21 mouse cellular contexts compared by ENCODE assay signal in the genomic region with DNA sequence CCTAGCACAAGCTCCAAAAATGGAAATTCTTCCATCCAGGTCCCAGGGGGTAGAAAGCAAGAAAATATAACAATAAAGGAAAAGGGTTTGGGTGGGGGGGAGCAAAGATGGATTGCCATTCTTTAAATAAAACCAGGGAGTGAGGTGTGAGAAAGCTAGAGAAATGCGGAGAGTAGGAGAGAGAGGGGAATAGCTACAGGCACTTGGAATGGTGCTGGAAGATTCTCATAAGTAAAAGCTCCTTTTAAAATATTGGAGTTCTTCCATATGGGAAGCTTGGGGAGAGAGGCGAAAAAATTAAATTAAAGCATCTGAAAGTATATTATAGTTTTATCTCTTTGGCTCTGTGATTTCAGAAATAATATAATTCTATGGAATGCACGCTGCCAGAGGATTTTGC.
A peak's percentile ranks its signal among the peaks of the same experiment; 100 is the strongest.
DNase-seq lines count a peak whose midpoint lies in the region; ATAC-seq lines count a peak whose summit lies in the region.
"Had no signal": no experiment of that assay in that cellular context is flagged by ENCODE, and none has a peak within 500 bp of the region (broad histone marks: within the 10 kb centered on the region; RNA-seq: fewer than 3 reads in every experiment).

No protein-coding gene starts in this region.

- peak overlapping the region; percentile 55 for H3K27ac ChIP-seq in forebrain, embryonic 16.5 days (ENCODE audit: low read length)
- H3K27ac ChIP-seq in forebrain, embryonic 14.5 days (ENCODE audit: low read depth, low read length), result no peak overlapping the region
- H3K27ac ChIP-seq in kidney, embryonic 15.5 days, result no peak overlapping the region
- H3K27ac ChIP-seq: embryonic facial prominence, embryonic 13.5 days; embryonic facial prominence, embryonic 15.5 days; forebrain, embryonic 13.5 days had no signal

- no peak overlapping the region for H3K4me3 ChIP-seq in forebrain, embryonic 16.5 days (replicated peaks; ENCODE audit: low read length)
- H3K4me3 ChIP-seq in forebrain, embryonic 14.5 days (ENCODE audit: low read depth, low read length), result no peak overlapping the region
- H3K4me3 ChIP-seq in kidney, embryonic 15.5 days (replicated peaks), result no peak overlapping the region
- H3K4me3 ChIP-seq: embryonic facial prominence, embryonic 13.5 days; embryonic facial prominence, embryonic 15.5 days; forebrain, embryonic 13.5 days had no signal

- ATAC-seq in forebrain, embryonic 16.5 days, result no peak
- no peak for ATAC-seq in forebrain, embryonic 14.5 days
- ATAC-seq in frontal cortex, adult (ENCODE audit: low TSS enrichment), result peak; percentile 32; the same call in 1 of the 2 replicates
- no peak for ATAC-seq in kidney, embryonic 15.5 days (replicated peaks; ENCODE audit: low FRiP score)
- ATAC-seq: forebrain, embryonic 13.5 days had no signal

- H3K9ac ChIP-seq in forebrain, embryonic 16.5 days (replicated peaks; ENCODE audit: low read depth, low read length), result no peak overlapping the region
- H3K9ac ChIP-seq in forebrain, embryonic 14.5 days (ENCODE audit: low read length), result no peak overlapping the region
- no peak overlapping the region for H3K9ac ChIP-seq in kidney, embryonic 15.5 days
- H3K9ac ChIP-seq: embryonic facial prominence, embryonic 13.5 days; embryonic facial prominence, embryonic 15.5 days; forebrain, embryonic 13.5 days had no signal

- WGBS in forebrain, embryonic 16.5 days, result 71% methylated on average over 3 of the region's 3 CpGs
- WGBS in forebrain, embryonic 14.5 days, result 95% methylated on average over 3 of the region's 3 CpGs
- 86% methylated on average over 3 of the region's 3 CpGs for WGBS in kidney, embryonic 15.5 days

- DNase-seq in forebrain, embryonic 14.5 days (ENCODE audit: low spot score), result no peak
- DNase-seq in frontal cortex, postnatal 14 days (ENCODE audit: low spot score in 2 of 2), result no peak
- DNase-seq in brain, adult 2 months (ENCODE audit: low read depth, low spot score), result peak; percentile 57
- peak; percentile 32 for DNase-seq in brain, embryonic 18.5 days (ENCODE audit: low read depth, low spot score)
- DNase-seq in right cerebral cortex, postnatal 25 days, result no peak
- DNase-seq: adrenal gland, adult 2 months; adrenal gland, postnatal 10 days; adrenal gland, postnatal 25 days; cerebellum, adult 11 months; cerebellum, adult 18-20 months; cerebellum, adult 8-10 months; cerebellum, adult 9-11 months; cerebellum, postnatal 14 days; cerebellum, postnatal 36 days; embryo, embryonic 11 days had no signal

- H3K36me3 ChIP-seq in forebrain, embryonic 16.5 days (ENCODE audit: control insufficient read depth, insufficient read depth), result no peaks in the 10 kb centered on the region
- no peaks in the 10 kb centered on the region for H3K36me3 ChIP-seq in forebrain, embryonic 14.5 days (ENCODE audit: control insufficient read depth, insufficient read depth, low read length)
- no peaks in the 10 kb centered on the region for H3K36me3 ChIP-seq in kidney, embryonic 15.5 days
- H3K36me3 ChIP-seq: embryonic facial prominence, embryonic 13.5 days; embryonic facial prominence, embryonic 15.5 days had no signal

- H3K4me1 ChIP-seq in forebrain, embryonic 16.5 days (replicated peaks; ENCODE audit: control insufficient read depth, insufficient read depth, low read length), result 0 out of 2 replicates have a peak, but pooled peaks cover 4% of the 10 kb centered on the region
- H3K4me1 ChIP-seq in forebrain, embryonic 14.5 days (ENCODE audit: control insufficient read depth, insufficient read depth, low read length), result no peaks in the 10 kb centered on the region
- H3K4me1 ChIP-seq in kidney, embryonic 15.5 days, result no peaks in the 10 kb centered on the region
- H3K4me1 ChIP-seq: embryonic facial prominence, embryonic 13.5 days; embryonic facial prominence, embryonic 15.5 days; forebrain, embryonic 13.5 days had no signal

- H3K9me3 ChIP-seq in forebrain, embryonic 16.5 days (ENCODE audit: control insufficient read depth, low read length), result no peaks in the 10 kb centered on the region
- no peaks in the 10 kb centered on the region for H3K9me3 ChIP-seq in forebrain, embryonic 14.5 days (replicated peaks; ENCODE audit: control insufficient read depth, low read length)
- H3K9me3 ChIP-seq in kidney, embryonic 15.5 days (replicated peaks), result no peaks in the 10 kb centered on the region
- H3K9me3 ChIP-seq: embryonic facial prominence, embryonic 13.5 days; embryonic facial prominence, embryonic 15.5 days; forebrain, embryonic 13.5 days had no signal

- H3K4me2 ChIP-seq in forebrain, embryonic 16.5 days (ENCODE audit: low read length), result no peak overlapping the region
- no peak overlapping the region for H3K4me2 ChIP-seq in forebrain, embryonic 14.5 days (ENCODE audit: low read length)
- no peak overlapping the region for H3K4me2 ChIP-seq in kidney, embryonic 15.5 days
- H3K4me2 ChIP-seq: embryonic facial prominence, embryonic 13.5 days; embryonic facial prominence, embryonic 15.5 days; forebrain, embryonic 13.5 days had no signal

- H3K27me3 ChIP-seq in forebrain, embryonic 16.5 days (replicated peaks; ENCODE audit: control insufficient read depth, insufficient read depth, low read length), result no peaks in the 10 kb centered on the region
- H3K27me3 ChIP-seq in forebrain, embryonic 14.5 days (replicated peaks; ENCODE audit: control insufficient read depth, insufficient read depth, low read length), result no peaks in the 10 kb centered on the region
- H3K27me3 ChIP-seq in kidney, embryonic 15.5 days, result no peaks in the 10 kb centered on the region
- H3K27me3 ChIP-seq: embryonic facial prominence, embryonic 13.5 days; embryonic facial prominence, embryonic 15.5 days; forebrain, embryonic 13.5 days had no signal

Comparison
In these comparisons a context has a peak if more than half of its experiments do, and no peak if none do; other contexts are left out.
1. DNase-seq: peak in brain, adult 2 months (single experiment) and brain, embryonic 18.5 days (single experiment); none in forebrain, embryonic 14.5 days (single experiment), frontal cortex, postnatal 14 days (0 of 2) and right cerebral cortex, postnatal 25 days (single experiment).